Mouse (Mus musculus): Measurements from ENCODE around the gene Pms1. TPM values are rescaled to one million over a fixed set of nuclear protein-coding genes. Genes with fewer than 3 reads are reported as not detected.
"Not testable (repeated sequence)": the region's sequence is repeated elsewhere in the genome, so short reads cannot be mapped to it uniquely, and the experiment has no call there.

Gene Pms1
- polyA plus RNA-seq, 1 experiment from 2014 or later, result 9.7 TPM

DNA sequence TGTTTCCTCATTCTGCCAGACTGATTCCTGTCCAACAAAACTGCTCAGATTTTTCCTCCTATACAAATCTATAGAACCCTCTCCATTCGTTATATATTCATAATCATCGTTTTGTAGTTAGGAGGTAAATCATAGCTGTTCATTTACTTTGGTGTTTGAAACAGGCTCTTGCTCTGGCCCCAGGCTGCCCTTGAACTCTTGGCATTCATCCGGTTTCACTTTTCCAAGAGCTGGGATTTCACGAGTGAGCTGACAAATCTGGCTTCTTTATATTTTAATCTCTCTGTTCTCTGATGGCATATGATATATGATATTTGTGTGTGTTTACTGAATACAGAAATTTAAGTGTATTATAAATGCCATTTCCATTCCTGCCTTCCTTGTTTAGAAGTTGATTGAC is 3.7 kb upstream of the Pms1 start:
- 74% methylated on average over 4 of the region's 4 CpGs for WGBS (ENCODE audit: insufficient replicate concordance)
- DNase-seq (no peak), ATAC-seq (ENCODE audit: low read depth) (no peak)

DNA sequence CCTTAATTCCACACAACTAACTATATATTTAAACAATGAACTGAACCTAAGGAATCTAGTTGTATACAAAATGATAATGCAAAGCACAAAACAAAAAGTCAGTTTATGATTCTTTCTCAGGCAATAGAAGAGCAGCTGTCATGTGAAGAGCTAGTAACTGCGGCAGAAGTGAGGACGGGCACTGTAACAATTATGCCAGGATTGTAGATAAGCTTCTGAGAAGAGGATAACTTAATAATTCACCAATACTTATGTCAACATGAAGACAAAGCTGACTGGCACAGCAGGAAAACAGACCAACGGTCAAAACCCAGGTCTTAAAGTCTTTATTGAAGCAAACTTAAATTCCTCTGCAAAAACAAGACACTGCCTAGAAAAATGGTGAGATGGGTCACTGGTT is 5.6 kb downstream of the Pms1 start:
- no peak for ATAC-seq (ENCODE audit: low read depth)
- 71% methylated on average over 3 of the region's 3 CpGs for WGBS (ENCODE audit: insufficient replicate concordance)
- peaks cover 10% of the 10 kb centered on the region for H3K4me1 ChIP-seq (replicated peaks)
- no peak overlapping the region for H3K4me3 ChIP-seq (replicated peaks)
- no peak overlapping the region for H3K27ac ChIP-seq
- no peak overlapping the region for H3K9ac ChIP-seq
- peaks cover 14% of the 10 kb centered on the region for H3K36me3 ChIP-seq
- no peak for DNase-seq
- H3K27me3 ChIP-seq, result no peaks in the 10 kb centered on the region
- no peaks in the 10 kb centered on the region for H3K9me3 ChIP-seq (replicated peaks)
- no peak overlapping the region for H3K4me2 ChIP-seq

More for the DNA sequence above, 3.7 kb upstream of the Pms1 start:
- Histone ChIP-seq H3K27ac (no peak overlapping the region), H3K4me2 (no peak overlapping the region), H3K4me3 (replicated peaks) (no peak overlapping the region), H3K4me1 (replicated peaks) (peaks cover 27% of the 10 kb centered on the region), H3K9ac (no peak overlapping the region), H3K27me3 (no peaks in the 10 kb centered on the region), H3K36me3 (peaks cover 17% of the 10 kb centered on the region), H3K9me3 (replicated peaks) (no peaks in the 10 kb centered on the region)

DNA sequence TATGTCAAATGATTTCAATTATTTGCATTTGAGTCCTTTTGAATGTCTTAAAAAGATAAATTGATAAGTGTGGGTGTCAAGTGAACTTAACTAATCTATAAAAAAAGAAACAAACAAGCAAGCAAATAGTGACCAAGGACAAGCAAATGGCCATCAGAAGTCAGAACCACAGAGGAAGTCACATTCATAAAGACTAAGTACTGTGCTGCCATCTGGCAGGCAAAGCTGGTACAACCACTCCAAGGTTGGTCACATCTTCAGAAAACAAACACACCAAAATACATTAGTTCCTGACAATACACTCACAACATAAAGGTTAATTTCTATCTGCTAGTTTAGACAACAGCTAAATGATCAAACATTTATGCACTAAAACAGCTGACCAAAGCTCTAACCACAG is 24.2 kb downstream of the Pms1 start:
- Histone ChIP-seq H3K9ac (no peak overlapping the region), H3K27me3 (no peaks in the 10 kb centered on the region), H3K4me3 (replicated peaks) (no peak overlapping the region), H3K4me1 (replicated peaks) (0 out of 2 replicates have a peak, but pooled peaks cover 3% of the 10 kb centered on the region), H3K4me2 (no peak overlapping the region), H3K36me3 (peaks cover 4% of the 10 kb centered on the region; the same call in 1 of the 2 replicates), H3K27ac (no peak overlapping the region), H3K9me3 (replicated peaks) (no peaks in the 10 kb centered on the region)
- DNase-seq, result no peak
- ATAC-seq (ENCODE audit: low read depth), result no peak

DNA sequence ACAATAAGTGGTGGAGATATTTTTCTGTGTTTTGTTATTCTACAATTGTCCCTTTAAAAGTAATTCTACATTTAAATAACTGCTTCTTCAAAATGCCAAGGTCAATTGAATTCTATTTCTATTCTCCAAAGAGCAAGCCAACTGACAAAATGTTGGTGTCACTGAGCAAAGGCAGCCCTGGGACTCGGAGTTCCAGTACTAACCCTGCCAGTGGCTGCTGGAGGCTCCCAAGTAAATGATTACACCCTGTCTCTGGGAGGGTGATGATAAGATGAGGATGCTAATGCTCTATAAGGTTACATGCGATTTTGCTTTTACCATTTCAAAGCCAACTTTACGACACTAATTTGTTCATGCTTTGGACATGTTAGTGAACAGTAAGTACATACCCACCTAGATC is 26.9 kb downstream of the Pms1 start:
- H3K9ac ChIP-seq, result no peak overlapping the region
- DNase-seq (no peak), ATAC-seq (ENCODE audit: low read depth) (no peak)
- H3K4me1 ChIP-seq (replicated peaks), result 0 out of 2 replicates have a peak, but pooled peaks cover 3% of the 10 kb centered on the region
- H3K9me3 ChIP-seq (replicated peaks), result no peaks in the 10 kb centered on the region
- H3K27ac ChIP-seq, result no peak overlapping the region
- WGBS (ENCODE audit: insufficient replicate concordance), result 58% methylated on average over 3 of the region's 3 CpGs
- no peak overlapping the region for H3K4me3 ChIP-seq (replicated peaks)
- H3K36me3 ChIP-seq, result peaks cover 9% of the 10 kb centered on the region
- no peaks in the 10 kb centered on the region for H3K27me3 ChIP-seq
- no peak overlapping the region for H3K4me2 ChIP-seq

DNA sequence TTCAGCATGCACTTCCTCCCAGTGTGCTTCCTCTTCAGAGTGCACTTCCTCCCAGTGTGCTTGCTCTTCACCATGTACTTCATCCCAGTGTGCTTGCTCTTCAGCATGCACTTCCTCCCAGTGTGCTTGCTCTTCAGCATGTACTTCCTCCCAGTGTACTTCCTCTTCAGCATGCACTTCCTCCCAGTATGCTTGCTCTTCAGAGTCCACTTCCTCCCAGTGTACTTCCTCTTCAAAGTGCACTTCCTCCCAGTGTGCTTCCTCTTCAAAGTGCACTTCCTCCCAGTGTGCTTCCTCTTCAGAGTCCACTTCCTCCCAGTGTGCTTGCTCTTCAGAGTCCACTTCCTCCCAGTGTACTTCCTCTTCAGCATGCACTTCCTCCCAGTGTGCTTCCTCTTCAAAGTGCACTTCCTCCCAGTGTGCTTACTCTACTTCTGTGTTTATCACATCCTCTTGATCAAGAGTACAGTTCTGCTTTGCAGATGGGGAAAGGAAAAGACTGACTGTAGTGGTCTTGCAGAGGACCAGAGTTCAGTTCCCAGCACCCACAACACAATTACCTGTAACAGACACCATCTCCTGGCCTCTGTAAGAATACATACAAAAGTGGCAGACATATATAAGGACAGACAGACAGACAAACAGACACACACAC is 31.7 kb downstream of the Pms1 start:
- H3K9me3 ChIP-seq (replicated peaks); ATAC-seq (ENCODE audit: low read depth); H3K4me1 ChIP-seq (replicated peaks); H3K27me3 ChIP-seq; H3K9ac ChIP-seq; DNase-seq; H3K4me3 ChIP-seq (replicated peaks); H3K4me2 ChIP-seq; H3K27ac ChIP-seq: not testable (repeated sequence)
- peaks cover 12% of the 10 kb centered on the region for H3K36me3 ChIP-seq

DNA sequence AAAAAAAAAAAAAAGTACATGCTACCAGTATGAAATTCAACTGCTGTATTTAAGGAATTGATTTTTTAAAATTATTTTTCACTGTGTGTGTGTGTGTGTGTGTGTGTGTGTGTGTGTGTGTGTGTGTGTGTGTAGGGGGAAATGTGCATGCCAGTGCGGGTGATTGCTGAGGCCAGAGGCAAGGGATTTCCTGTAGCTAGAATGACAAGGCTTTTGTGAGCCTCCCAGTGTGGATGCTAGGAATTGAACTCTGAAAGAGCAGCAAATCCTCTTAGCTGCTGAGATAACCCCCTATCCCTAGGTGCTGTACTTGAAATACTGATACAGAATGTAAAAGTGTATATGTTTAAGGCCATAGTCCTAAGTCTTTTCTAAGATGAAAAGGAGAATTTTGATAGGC is 70.8 kb downstream of the Pms1 start:
- 63% methylated on average over 1 of the region's 1 CpGs for WGBS (ENCODE audit: insufficient replicate concordance)
- Histone ChIP-seq H3K27ac (no peak overlapping the region), H3K27me3 (no peaks in the 10 kb centered on the region), H3K9me3 (replicated peaks) (no peaks in the 10 kb centered on the region), H3K36me3 (no peaks in the 10 kb centered on the region), H3K9ac (no peak overlapping the region), H3K4me1 (replicated peaks) (no peaks in the 10 kb centered on the region), H3K4me3 (replicated peaks) (no peak overlapping the region), H3K4me2 (no peak overlapping the region)
- ATAC-seq (ENCODE audit: low read depth) (no peak), DNase-seq (no peak)

DNA sequence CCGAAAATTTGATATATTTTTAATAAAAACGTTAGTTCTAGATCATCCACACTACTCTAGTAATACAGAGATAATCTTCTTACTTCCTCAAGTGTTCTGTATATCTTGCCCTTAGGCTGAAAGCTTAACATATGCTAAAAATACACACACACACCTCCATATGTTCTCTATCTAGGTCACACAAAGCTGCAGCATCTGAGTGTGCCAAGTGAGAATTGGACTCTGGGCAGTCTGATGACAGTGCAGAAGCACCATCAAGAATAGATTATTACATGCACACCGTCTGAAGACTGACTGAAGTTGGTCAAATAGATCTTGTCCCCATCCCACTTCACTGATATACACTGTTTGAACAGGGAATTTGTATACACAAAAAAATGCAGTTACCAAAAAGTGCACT is 71.2 kb downstream of the Pms1 start:
- H3K4me2 ChIP-seq, result no peak overlapping the region
- WGBS (ENCODE audit: insufficient replicate concordance), result 65% methylated on average over 3 of the region's 3 CpGs
- H3K4me1 ChIP-seq (replicated peaks), result no peaks in the 10 kb centered on the region
- DNase-seq, result no peak
- H3K27ac ChIP-seq, result no peak overlapping the region
- ATAC-seq (ENCODE audit: low read depth), result no peak
- no peak overlapping the region for H3K4me3 ChIP-seq (replicated peaks)
- no peaks in the 10 kb centered on the region for H3K27me3 ChIP-seq
- no peaks in the 10 kb centered on the region for H3K36me3 ChIP-seq
- no peak overlapping the region for H3K9ac ChIP-seq
- H3K9me3 ChIP-seq (replicated peaks), result no peaks in the 10 kb centered on the region

DNA sequence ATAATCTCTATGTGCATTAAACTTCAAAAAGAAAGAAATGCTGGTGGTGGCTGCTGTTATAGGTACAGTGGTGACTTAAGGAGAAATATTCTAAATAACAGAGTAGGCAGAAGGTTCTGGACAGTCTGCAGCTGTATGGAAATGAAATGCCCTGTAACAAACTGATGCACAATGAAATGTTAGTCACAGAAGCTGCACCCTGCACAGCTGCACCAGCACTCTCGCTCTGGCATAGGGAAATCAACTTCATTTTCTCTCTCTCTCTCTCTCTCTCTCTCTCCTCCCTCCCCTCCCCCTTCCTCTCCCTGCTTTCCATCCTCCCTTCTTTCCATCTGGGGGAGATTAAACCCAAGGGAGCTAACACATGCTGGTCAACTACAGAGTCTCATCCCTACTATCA is 72.0 kb downstream of the Pms1 start:
- Histone ChIP-seq H3K36me3 (no peaks in the 10 kb centered on the region), H3K27ac (no peak overlapping the region), H3K4me1 (replicated peaks) (no peaks in the 10 kb centered on the region), H3K4me3 (replicated peaks) (no peak overlapping the region), H3K9ac (no peak overlapping the region), H3K4me2 (no peak overlapping the region), H3K9me3 (replicated peaks) (no peaks in the 10 kb centered on the region), H3K27me3 (no peaks in the 10 kb centered on the region)
- no peak for DNase-seq
- no peak for ATAC-seq (ENCODE audit: low read depth)
- WGBS (ENCODE audit: insufficient replicate concordance), result 67% methylated on average over 1 of the region's 1 CpGs

DNA sequence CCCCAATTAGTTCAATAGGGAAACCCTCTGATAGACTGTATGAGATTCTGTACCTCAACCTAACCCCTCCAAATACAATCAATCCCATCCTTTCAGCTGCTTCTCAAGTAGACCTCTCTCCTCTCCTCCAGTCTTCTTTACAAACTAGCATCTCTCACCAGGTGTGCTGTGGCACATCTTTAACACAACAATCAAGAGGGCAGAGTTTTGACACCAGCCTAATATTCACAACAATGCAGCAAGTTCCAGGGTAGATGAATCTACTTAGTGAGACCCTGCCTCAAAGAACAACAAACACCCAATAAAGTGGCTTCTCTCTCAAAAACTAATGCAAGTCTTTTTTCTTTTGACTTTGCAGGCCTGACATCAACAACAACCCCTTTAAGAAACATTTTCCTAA is 86.7 kb downstream of the Pms1 start:
- Histone ChIP-seq H3K9me3 (replicated peaks) (no peaks in the 10 kb centered on the region), H3K36me3 (peaks cover 6% of the 10 kb centered on the region; the same call in 1 of the 2 replicates), H3K4me1 (replicated peaks) (no peaks in the 10 kb centered on the region), H3K4me2 (no peak overlapping the region), H3K27me3 (no peaks in the 10 kb centered on the region), H3K9ac (no peak overlapping the region), H3K27ac (no peak overlapping the region), H3K4me3 (replicated peaks) (no peak overlapping the region)
- no peak for ATAC-seq (ENCODE audit: low read depth)
- no peak for DNase-seq

DNA sequence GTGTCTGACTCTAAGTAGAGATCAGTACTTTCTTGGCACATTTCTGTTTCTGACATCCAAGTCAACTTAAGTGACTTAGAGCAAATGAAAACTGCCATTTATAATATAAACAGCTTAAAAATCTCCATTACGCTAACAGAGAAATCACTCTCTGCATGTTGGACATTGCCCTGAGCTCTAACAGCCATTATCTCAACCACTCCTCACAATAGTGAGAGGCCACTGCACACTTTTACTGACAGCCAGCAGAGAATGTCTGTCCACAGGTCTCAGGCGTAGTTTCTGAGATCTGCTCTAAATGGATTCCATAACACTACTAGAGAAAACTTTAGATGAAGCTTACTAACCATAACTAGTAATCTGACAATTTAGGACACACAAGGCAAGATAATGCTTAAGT is 92.9 kb downstream of the Pms1 start:
- Histone ChIP-seq H3K4me1 (replicated peaks) (no peaks in the 10 kb centered on the region), H3K27me3 (no peaks in the 10 kb centered on the region), H3K27ac (no peak overlapping the region), H3K4me2 (no peak overlapping the region), H3K9ac (no peak overlapping the region), H3K9me3 (replicated peaks) (no peaks in the 10 kb centered on the region), H3K4me3 (replicated peaks) (no peak overlapping the region), H3K36me3 (peaks cover 6% of the 10 kb centered on the region; the same call in 1 of the 2 replicates)
- WGBS (ENCODE audit: insufficient replicate concordance), result 77% methylated on average over 2 of the region's 2 CpGs
- ATAC-seq (ENCODE audit: low read depth) (no peak), DNase-seq (no peak)

DNA sequence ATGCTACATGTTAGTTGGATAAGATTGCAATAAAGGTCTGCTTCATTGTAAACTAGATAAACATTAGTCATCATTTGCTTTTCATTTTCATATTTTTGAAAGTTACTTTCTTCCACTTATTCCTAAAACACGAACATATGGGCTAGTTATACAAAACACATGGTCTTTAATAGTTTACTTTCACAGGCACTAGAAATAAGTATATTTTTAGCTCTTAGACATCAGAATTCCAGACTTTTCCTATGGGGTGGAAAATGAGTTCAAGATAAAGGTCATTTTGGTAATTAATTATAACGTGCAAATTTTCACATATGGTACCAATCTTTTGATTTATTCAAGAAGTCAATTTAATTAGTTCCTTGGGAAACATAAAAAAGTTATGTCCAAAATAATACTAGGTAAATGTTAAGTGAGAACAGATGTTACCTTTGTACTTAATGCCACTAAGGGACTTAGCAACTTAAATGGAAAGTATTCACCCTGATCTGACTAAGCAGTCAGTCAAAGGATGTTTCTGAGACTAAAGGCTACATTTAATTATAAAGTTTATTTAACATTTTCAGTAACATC is 95.1 kb downstream of the Pms1 start:
- no peak overlapping the region for H3K4me3 ChIP-seq (replicated peaks)
- no peaks in the 10 kb centered on the region for H3K27me3 ChIP-seq
- DNase-seq (no peak), ATAC-seq (ENCODE audit: low read depth) (no peak)
- H3K9ac ChIP-seq, result no peak overlapping the region
- H3K36me3 ChIP-seq, result peaks cover 5% of the 10 kb centered on the region; the same call in 1 of the 2 replicates
- H3K4me1 ChIP-seq (replicated peaks), result no peaks in the 10 kb centered on the region
- no peaks in the 10 kb centered on the region for H3K9me3 ChIP-seq (replicated peaks)
- WGBS (ENCODE audit: insufficient replicate concordance), result 72% methylated on average over 2 of the region's 2 CpGs
- H3K27ac ChIP-seq, result no peak overlapping the region
- H3K4me2 ChIP-seq, result no peak overlapping the region

DNA sequence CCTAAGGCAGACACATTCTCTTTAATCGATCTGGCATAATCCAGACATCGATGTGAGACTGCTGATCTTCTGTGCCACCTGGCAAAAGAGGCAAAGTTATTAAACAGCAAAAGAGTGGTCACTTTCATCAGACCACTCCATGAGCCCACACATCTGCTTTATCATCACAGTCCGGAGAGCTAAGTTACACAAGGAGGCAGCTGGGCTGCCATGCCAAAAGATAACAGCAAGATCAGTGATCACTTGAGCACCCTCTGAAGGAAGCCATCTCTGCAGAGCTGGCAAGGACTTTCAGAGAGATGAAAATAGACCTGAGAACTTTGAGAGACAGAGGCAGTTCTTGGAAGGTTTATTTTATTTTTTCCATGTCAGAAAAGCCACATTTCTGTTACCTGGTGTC is 102.3 kb downstream of the Pms1 start:
- no peak overlapping the region for H3K4me3 ChIP-seq (replicated peaks)
- H3K9ac ChIP-seq, result no peak overlapping the region
- H3K4me2 ChIP-seq, result no peak overlapping the region
- H3K36me3 ChIP-seq, result peaks cover 5% of the 10 kb centered on the region; the same call in 1 of the 2 replicates
- 57% methylated on average over 3 of the region's 3 CpGs for WGBS (ENCODE audit: insufficient replicate concordance)
- DNase-seq (no peak), ATAC-seq (ENCODE audit: low read depth) (no peak)
- H3K9me3 ChIP-seq (replicated peaks), result no peaks in the 10 kb centered on the region
- peaks cover 4% of the 10 kb centered on the region; the same call in 1 of the 2 replicates for H3K4me1 ChIP-seq (replicated peaks)
- H3K27me3 ChIP-seq, result no peaks in the 10 kb centered on the region
- H3K27ac ChIP-seq, result no peak overlapping the region

All from liver, embryonic 13.5 days (tissue).